Mouse (Mus musculus) thymus, adult 2 months (tissue): ENCODE results near the gene Gpr179.

Source experiments
- CTCF ChIP-seq: fragments of 200-500 bp; IDR thresholded peaks from 2 replicates; pipeline ENCODE4 v1.5.1; 2012; ENCODE audit warnings: mild to moderate bottlenecking, control low read depth, low read length, moderate library complexity, borderline replicate concordance; ENCODE audit not compliant: control insufficient read depth, poor library complexity, insufficient read depth; ENCODE audit errors: extremely low read depth
- POLR2A ChIP-seq: fragments of 200-500 bp; IDR thresholded peaks from 2 replicates; pipeline ENCODE4 v1.6.1; 2012; ENCODE audit warnings: mild to moderate bottlenecking, low read length, control low read depth, moderate library complexity; ENCODE audit not compliant: control insufficient read depth, poor library complexity, insufficient read depth; ENCODE audit errors: extremely low read depth

GRCm38 (mm10) chr11:97314751-97315503 lies 37.0 kb downstream of the Gpr179 start:
- TF ChIP-seq CTCF = no peak
- no peak for TF ChIP-seq POLR2A
